Mouse (Mus musculus) left cerebral cortex, postnatal 10 days (tissue): Measurements from ENCODE around the gene Scarb1. TPM values are rescaled to one million over a fixed set of nuclear protein-coding genes. Genes with fewer than 3 reads are reported as not detected.
A peak's percentile ranks its signal among the peaks of the same experiment; 100 is the strongest.
"Not testable (repeated sequence)": the region's sequence is repeated elsewhere in the genome, so short reads cannot be mapped to it uniquely, and the experiment has no call there.

Experiments
- DNase-seq, 2 experiments: peaks; one replicate each; pipeline ENCODE4 v3.0.0; 2021 to 2022; ENCODE audit warnings: low spot score in 2 of 2, mixed read lengths in 1 of 2; ENCODE audit errors: extremely low spot score in 1 of 2
- intact Hi-C: fragments of 180-260 bp; cut with DNase I; formaldehyde crosslinking; loops from one replicate; pipeline ENCODE4 v1.15.1; 2025
- total RNA-seq, 2 experiments: library from RNA; stranded (reverse); gene quantifications; 2 replicates each; pipeline ENCODE4 v1.2.3; 2021

The Scarb1 gene
- 10 to 100 TPM; 49.1 to 52.9 TPM for total RNA-seq

GRCm38 (mm10) chr5:125340547-125341262 is at the start of gene Scarb1:
TSS of gene Scarb1 (minus strand) at chr5:125341094.
- intact Hi-C loops: no loop called here
- DNase-seq: peak; percentile 80 to 92

GRCm38 (mm10) chr5:125389579-125390441 is 48.9 kb upstream of the Scarb1 start, which contains the start of gene Ubc:
TSS of gene Ubc (minus strand) at chr5:125390202.
- peak; percentile 81 to 91 for DNase-seq
- intact Hi-C loops: no loop called here

DNA sequence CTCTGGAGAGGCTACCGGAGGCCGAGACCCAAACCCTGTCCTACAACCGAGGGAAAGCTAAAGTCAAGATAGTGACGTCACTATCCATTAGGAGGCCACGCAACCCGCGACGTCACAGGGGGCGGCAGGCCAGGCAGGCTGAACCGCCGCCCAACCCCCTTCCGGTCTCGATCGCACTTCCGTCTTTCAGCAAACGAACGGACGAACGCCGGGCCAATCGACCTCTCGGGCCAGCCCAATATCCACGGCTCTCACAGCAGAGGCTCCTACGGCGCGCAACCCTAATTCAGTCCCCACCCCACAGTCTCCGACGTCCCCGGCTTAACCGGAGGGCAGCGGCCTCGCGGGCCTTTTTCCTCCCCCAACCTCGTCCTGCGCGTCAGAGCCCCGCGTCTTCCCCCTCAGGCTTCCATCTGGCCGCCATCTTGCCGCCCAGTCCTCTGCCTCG is 48.3 kb upstream of the Scarb1 start, which contains the start of gene Gm10382:
Gm10382 (plus strand) TSS at position 192 of the 448 bp plus-strand sequence.
- DNase-seq: peak; percentile 70 to 96
- intact Hi-C loops: no loop called here

- intact Hi-C loops: no loop called here
- DNase-seq: no peak
Observed at GRCm38 (mm10) chr5:125388358-125389092, 47.6 kb upstream of the Scarb1 start.

DNA sequence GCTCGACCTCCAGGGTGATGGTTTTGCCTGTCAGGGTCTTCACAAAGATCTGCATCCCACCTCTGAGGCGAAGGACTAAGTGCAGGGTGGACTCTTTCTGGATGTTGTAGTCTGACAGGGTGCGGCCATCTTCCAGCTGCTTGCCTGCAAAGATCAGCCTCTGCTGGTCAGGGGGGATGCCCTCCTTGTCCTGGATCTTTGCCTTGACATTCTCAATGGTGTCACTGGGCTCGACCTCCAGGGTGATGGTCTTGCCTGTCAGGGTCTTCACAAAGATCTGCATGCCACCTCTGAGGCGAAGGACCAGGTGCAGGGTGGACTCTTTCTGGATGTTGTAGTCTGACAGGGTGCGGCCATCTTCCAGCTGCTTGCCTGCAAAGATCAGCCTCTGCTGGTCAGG is 46.4 kb upstream of the Scarb1 start:
- intact Hi-C loops, DNase-seq: not testable (repeated sequence)

DNA sequence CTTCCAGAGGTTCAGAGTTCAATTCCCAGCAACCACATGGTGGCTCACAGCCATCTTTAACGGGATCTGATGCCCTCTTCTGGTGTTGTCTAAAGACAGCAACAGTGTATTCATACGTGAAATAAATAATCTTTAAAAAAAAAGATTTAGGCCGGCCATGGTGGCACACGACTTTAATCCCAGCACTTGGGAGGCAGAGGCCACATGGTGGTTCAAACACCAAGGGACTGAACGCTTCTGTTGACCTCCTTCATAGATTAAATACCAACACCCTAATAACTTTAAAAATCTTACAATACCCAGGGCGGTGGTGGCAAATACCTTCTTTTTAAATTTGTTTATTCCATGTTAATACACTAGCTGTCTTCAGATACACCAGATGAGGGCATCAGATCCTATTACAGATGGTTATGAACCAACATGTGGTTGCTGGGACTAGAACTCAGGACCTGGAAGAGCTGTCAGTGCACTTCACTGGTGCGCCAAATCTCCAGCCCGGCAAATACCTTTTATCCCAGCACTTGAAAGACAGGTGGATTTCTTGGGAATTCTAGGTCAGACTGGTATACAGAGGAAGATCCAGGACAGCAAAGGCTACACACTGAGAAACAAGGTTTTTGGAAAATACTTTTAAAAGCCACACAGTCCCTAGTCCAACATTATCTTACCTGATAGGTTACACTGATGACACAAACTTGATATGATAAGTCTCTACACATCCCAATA is 44.5 kb upstream of the Scarb1 start:
- intact Hi-C loops: no loop called here
- no peak for DNase-seq

- intact Hi-C loops: no loop called here
- DNase-seq: no peak
Observed at GRCm38 (mm10) chr5:125384512-125385214, 43.8 kb upstream of the Scarb1 start.

DNA sequence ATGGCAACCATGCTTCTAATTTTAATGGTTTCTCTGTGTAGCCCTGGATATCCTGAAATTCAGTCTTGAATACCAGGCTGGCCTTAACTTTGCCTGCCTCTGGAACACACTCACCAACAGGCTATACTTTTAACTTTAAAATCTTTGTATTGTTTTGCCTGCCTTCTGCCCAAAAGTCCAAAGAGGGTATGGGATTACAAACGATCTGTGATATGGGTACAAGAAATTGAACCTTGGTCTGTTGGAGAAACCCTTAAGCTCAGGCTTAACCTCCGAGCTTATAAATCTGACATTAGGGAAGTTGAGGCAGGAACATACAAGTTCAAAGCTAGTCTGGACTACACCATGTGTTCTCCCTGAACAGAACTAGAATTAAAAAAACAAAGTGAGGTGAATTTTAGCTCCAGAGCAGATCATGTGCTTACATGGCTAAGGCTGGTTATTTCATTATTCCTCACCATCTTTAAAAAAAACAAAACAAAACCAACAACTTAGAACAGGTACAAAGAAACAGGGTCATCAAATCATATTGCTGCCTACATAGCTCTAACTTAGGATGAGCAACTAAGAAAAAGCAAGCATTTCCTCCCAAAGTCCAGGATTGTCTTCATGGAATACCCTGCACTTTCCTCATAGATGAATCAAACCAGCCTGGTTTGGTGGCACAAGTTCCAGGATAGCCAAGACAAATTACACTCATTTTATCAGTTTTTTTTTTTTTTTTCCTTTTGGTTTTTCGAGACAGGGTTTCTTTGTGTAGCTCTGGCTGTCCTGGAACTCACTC is 42.9 kb upstream of the Scarb1 start:
- no peak for DNase-seq
- intact Hi-C loops: no loop called here

- peak; percentile 48 to 56 for DNase-seq
- intact Hi-C loops: no loop called here
Observed at GRCm38 (mm10) chr5:125382673-125383558, 42.0 kb upstream of the Scarb1 start.

DNA sequence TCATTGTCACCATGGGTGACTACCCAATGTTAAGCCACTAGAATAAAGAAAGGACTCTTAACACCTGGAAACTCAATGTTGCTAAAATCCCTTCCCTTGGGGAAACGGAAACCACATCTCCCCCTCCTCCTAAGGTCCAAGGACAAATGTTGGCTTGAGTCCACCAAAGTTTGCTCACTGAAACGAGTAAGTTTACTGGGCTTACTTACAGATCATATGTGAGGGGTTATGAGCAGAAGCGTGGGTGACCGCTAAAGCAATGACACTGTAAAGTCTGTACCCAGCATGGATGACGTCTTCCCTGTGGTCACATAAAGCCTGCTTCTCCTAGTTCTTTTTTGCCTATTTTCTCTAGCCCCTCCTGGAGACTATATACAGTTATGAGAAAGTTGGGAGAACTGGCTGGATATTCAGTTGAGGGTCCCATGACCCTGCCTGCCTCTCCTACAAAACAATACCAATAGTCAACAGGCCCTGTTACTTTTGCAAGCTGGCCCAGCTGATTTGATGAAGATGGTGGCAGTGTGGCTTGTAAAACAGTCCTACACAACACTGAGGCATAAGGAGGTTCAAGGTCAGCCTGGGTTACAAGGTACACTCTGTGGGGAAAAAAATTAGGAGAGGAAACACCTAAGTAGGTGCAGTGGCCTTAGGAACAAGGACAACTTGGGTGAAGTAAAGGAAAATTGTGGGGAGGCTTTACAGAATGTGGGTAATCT is 41.2 kb upstream of the Scarb1 start:
- intact Hi-C loops: no loop called here
- no peak for DNase-seq

- intact Hi-C loops: no loop called here
Observed at GRCm38 (mm10) chr5:125378919-125379318, 38.0 kb upstream of the Scarb1 start.

DNA sequence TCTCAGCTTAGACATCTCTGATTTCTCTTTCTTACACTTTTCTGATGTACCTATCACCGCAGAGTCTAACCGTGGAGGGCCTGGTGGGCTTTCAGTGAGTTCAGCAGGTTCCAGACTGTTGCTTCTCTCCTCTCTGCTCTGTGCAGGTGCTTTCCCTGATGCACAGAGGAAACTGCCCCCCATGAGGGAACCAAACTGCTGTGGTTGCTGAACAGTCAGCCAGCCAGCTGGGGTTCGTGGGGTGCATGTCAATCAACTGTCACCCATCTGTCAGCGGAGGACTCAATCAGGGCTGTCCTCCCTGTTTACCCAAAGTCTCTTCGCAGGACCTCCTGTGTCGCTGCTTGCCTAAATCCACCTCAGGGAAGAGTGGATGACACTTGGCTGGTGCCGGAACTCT is 36.3 kb upstream of the Scarb1 start:
- intact Hi-C loops: no loop called here
- DNase-seq: no peak

More at GRCm38 (mm10) chr5:125378919-125379318, 38.0 kb upstream of the Scarb1 start:
- no peak for DNase-seq

GRCm38 (mm10) chr5:125375871-125376270 is 35.0 kb upstream of the Scarb1 start:
- no peak for DNase-seq
- intact Hi-C loops: no loop called here

GRCm38 (mm10) chr5:125372027-125372426 is 31.1 kb upstream of the Scarb1 start:
- intact Hi-C loops: no loop called here
- DNase-seq: no peak

- intact Hi-C loops: no loop called here
Observed at GRCm38 (mm10) chr5:125370950-125371693, 30.2 kb upstream of the Scarb1 start.

More at GRCm38 (mm10) chr5:125370950-125371693, 30.2 kb upstream of the Scarb1 start:
- no peak for DNase-seq
